Mouse (Mus musculus) liver, postnatal 0 days (tissue): ENCODE results near the gene B3galnt1.

Experiments
- CTCF ChIP-seq: sonication (generic); IDR thresholded peaks from 2 replicates; pipeline ENCODE4 v1.5.1; 2016; ENCODE audit warnings: antibody characterized with exemption, low read depth
- EP300 ChIP-seq: IDR thresholded peaks from 2 replicates; pipeline ENCODE4 v1.6.1; 2016; ENCODE audit warnings: antibody characterized with exemption, low read depth, mild to moderate bottlenecking

DNA sequence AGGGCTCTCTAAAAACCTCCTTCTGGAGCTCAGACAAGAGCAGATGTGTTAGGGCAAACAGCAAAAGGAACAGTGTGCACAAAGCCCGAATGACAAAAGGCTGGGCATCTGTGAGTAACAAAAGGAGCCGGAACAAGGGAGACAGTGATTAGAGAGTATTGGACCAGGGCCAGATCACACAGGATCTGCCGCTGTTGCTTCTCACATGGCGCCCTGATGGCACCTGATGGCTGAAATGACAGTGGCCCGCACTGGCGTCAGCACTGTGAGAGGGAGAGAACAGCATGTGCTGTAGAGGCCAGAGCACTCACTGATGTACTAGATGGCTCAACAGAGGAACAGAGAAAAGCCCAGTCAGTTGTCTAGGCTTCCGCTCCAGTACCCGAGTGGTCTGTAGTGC, 55.8 kb downstream of the B3galnt1 start:
- TF ChIP-seq CTCF (no peak), EP300 (no peak)
